Mouse (Mus musculus) layer of hippocampus, adult 2 months (tissue): ENCODE results near the gene Tent5a. TPM values are rescaled to one million over a fixed set of nuclear protein-coding genes. Genes with fewer than 3 reads are reported as not detected.
A peak's percentile ranks its signal among the peaks of the same experiment; 100 is the strongest.

Experiments
- DNase-seq, 2 experiments: peaks; one replicate each; pipeline ENCODE4 v3.0.0; 2022; ENCODE audit warnings: low spot score in 2 of 2
- H3K27ac ChIP-seq: fragments of 200-600 bp; 2 replicates; pipeline ENCODE4 v1.8.1; 2022
- H3K4me3 ChIP-seq: fragments of 200-600 bp; 2 replicates; pipeline ENCODE4 v1.8.1; 2022; ENCODE audit warnings: mild to moderate bottlenecking
- CTCF ChIP-seq: fragments of 200-600 bp; conservative IDR thresholded peaks from 2 replicates; pipeline ENCODE4 v1.8.1; 2022; ENCODE audit warnings: antibody characterized with exemption, mild to moderate bottlenecking, moderate library complexity
- total RNA-seq, 2 experiments: library from RNA; stranded (reverse); gene quantifications; 2 replicates each; pipeline ENCODE4 v1.2.3; 2021

Tent5a gene
- total RNA-seq, 2 experiments from 2014 or later = 2.5 to 2.7 TPM

GRCm38 (mm10) chr9:85331521-85331920, 4.4 kb upstream of the Tent5a start:
- DNase-seq = no peak
- TF ChIP-seq CTCF = no peak
- Histone ChIP-seq H3K4me3 (no peak overlapping the region), H3K27ac (no peak overlapping the region)

- Histone ChIP-seq H3K4me3 (peak overlapping the region; percentile 67), H3K27ac (peak overlapping the region; percentile 53)
- TF ChIP-seq CTCF = peak; percentile 91
- peak; percentile 71 to 80 for DNase-seq
Observed at GRCm38 (mm10) chr9:85328259-85328658, 1.1 kb upstream of the Tent5a start.

GRCm38 (mm10) chr9:85326292-85327241, 581 bp downstream of the Tent5a start:
- no peak for TF ChIP-seq CTCF
- no peak for DNase-seq
- H3K27ac ChIP-seq = peak overlapping the region; percentile 46; the same call in 1 of the 2 replicates
- H3K4me3 ChIP-seq = peak overlapping the region; percentile 67

- peak overlapping the region; percentile 67 for H3K4me3 ChIP-seq
- no peak for TF ChIP-seq CTCF
- H3K27ac ChIP-seq = no peak overlapping the region
- no peak for DNase-seq
Observed at GRCm38 (mm10) chr9:85325201-85325868, 1.8 kb downstream of the Tent5a start.

GRCm38 (mm10) chr9:85324158-85324875, 2.8 kb downstream of the Tent5a start:
- no peak for TF ChIP-seq CTCF
- DNase-seq = no peak
- Histone ChIP-seq H3K27ac (no peak overlapping the region), H3K4me3 (no peak overlapping the region)

GRCm38 (mm10) chr9:85320167-85320951, 6.8 kb downstream of the Tent5a start:
- TF ChIP-seq CTCF = no peak
- H3K4me3 ChIP-seq = no peak overlapping the region
- no peak overlapping the region for H3K27ac ChIP-seq
- no peak for DNase-seq

GRCm38 (mm10) chr9:85316122-85316521, 11.0 kb downstream of the Tent5a start:
- no peak for TF ChIP-seq CTCF
- no peak for DNase-seq
- H3K27ac ChIP-seq = no peak overlapping the region
- no peak overlapping the region for H3K4me3 ChIP-seq

GRCm38 (mm10) chr9:85312473-85312872, 14.7 kb downstream of the Tent5a start, which contains the start of gene Gm11114:
Gene Gm11114, plus strand, starts transcription at chr9:85312773.
- H3K27ac ChIP-seq = no peak within 1 kb of the TSS
- H3K4me3 ChIP-seq = no peak within 1 kb of the TSS
- DNase-seq = no peak
- TF ChIP-seq CTCF = no peak

- no peak for DNase-seq
- TF ChIP-seq CTCF = no peak
- Histone ChIP-seq H3K4me3 (no peak overlapping the region), H3K27ac (no peak overlapping the region)
Observed at GRCm38 (mm10) chr9:85303378-85303777, 23.8 kb downstream of the Tent5a start.

- no peak for TF ChIP-seq CTCF
- DNase-seq = no peak
- H3K27ac ChIP-seq = no peak overlapping the region
- H3K4me3 ChIP-seq = no peak overlapping the region
Observed at GRCm38 (mm10) chr9:85302849-85303248, 24.3 kb downstream of the Tent5a start.

GRCm38 (mm10) chr9:85274114-85274513, 53.0 kb downstream of the Tent5a start:
- no peak overlapping the region for H3K27ac ChIP-seq
- TF ChIP-seq CTCF = no peak
- DNase-seq = no peak
- no peak overlapping the region for H3K4me3 ChIP-seq

Other genes starting within 250 kb of the Tent5a start
- gene Gm11114, start 14.6 kb downstream of the Tent5a start, total RNA-seq = not detected